Mouse (Mus musculus): ENCODE results near the gene Tada3. TPM values are rescaled to one million over a fixed set of nuclear protein-coding genes. Genes with fewer than 3 reads are reported as not detected.

The Tada3 gene
- total and polyA plus RNA-seq, 3 experiments, result 25.0 to 62.2 TPM; not detected in 1

DNA sequence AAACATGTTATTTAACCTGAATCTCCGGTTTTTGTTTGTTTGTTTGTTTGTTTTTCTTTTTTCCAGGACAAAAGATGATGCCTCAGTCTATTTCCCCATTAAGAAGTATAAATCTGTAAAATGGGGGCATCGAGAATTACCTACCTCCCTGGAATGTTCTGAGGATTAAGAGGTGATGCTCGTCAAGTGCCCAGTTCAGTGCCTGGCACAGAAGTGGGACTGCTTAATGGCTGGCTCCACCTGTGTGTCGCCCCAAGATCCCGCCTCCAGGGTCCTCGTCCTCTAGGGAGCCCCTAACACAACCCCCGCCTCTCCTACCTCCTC, 549 bp downstream of the Tada3 start:
- H3K36me3 ChIP-seq (ENCODE audit: control insufficient read depth in 1 of 2, insufficient read depth in 2 of 2, low read length in 2 of 2), result peaks cover 7 to 20% of the 10 kb centered on the region in 2 experiments
- peak overlapping the region; percentile 82 to 95 for H3K4me3 ChIP-seq (ENCODE audit: control insufficient read depth in 1 of 2, insufficient read depth in 1 of 2, low read depth in 2 of 2, low read length in 2 of 2)
- no peak for TF ChIP-seq NRF1 (IDR thresholded peaks at IDR 0.05; ENCODE audit: insufficient read depth, low read depth, low read length, poor library complexity, severe bottlenecking)
- no peak for TF ChIP-seq JUND (IDR thresholded peaks at IDR 0.05; ENCODE audit: low read depth, low read length)
- TF ChIP-seq MYB (IDR thresholded peaks at IDR 0.05; ENCODE audit: low read depth, low read length), result no peak
- TF ChIP-seq CTCF (IDR thresholded peaks at IDR 0.05 in 2 of 3, conservative IDR thresholded peaks at IDR 0.05 in 1 of 3; ENCODE audit: control insufficient read depth in 1 of 3, insufficient read depth in 1 of 3, low read depth in 2 of 3, low read length in 3 of 3, poor library complexity in 1 of 3, severe bottlenecking in 1 of 3), result no peak
- no peak for TF ChIP-seq USF1 (IDR thresholded peaks at IDR 0.05; ENCODE audit: low read depth, low read length)
- TF ChIP-seq GATA1 (IDR thresholded peaks at IDR 0.05; ENCODE audit: low read depth, low read length), result no peak
- TF ChIP-seq ELF1 (IDR thresholded peaks at IDR 0.05; ENCODE audit: low read depth, low read length), result no peak
- TF ChIP-seq ZC3H11A (IDR thresholded peaks at IDR 0.05; ENCODE audit: low read depth, low read length), result no peak
- no peak for TF ChIP-seq MXI1 (IDR thresholded peaks at IDR 0.05; ENCODE audit: low read depth, low read length)
- TF ChIP-seq ZKSCAN1 (IDR thresholded peaks at IDR 0.05; ENCODE audit: low read depth, low read length), result no peak
- TF ChIP-seq ZMIZ1 (IDR thresholded peaks at IDR 0.05; ENCODE audit: low read depth, low read length), result no peak; the same call in 1 of the 2 replicates
- no peak for TF ChIP-seq MAX (IDR thresholded peaks at IDR 0.05; ENCODE audit: low read length)
- TF ChIP-seq TBP (IDR thresholded peaks at IDR 0.05; ENCODE audit: low read depth, low read length), result peak; percentile 82
- TF ChIP-seq BHLHE40 (IDR thresholded peaks at IDR 0.05; ENCODE audit: borderline replicate concordance, low read depth, low read length), result no peak
- peak in 1 of 2 experiments; percentile 81; a peak in 2 of 4 replicates for TF ChIP-seq POLR2A (IDR thresholded peaks at IDR 0.05; ENCODE audit: control insufficient read depth in 1 of 2, insufficient read depth in 1 of 2, low read depth in 1 of 2, low read length in 2 of 2, poor library complexity in 1 of 2)
- TF ChIP-seq TAL1 (IDR thresholded peaks at IDR 0.05; ENCODE audit: low read length), result no peak
- TF ChIP-seq EP300 (IDR thresholded peaks at IDR 0.05; ENCODE audit: low read depth in 1 of 2, low read length in 2 of 2), result no peak
- TF ChIP-seq NELFE (IDR thresholded peaks at IDR 0.05; ENCODE audit: low read depth, low read length), result peak; percentile 58
- no peak for TF ChIP-seq SMC3 (IDR thresholded peaks at IDR 0.05; ENCODE audit: low read depth, low read length)
- TF ChIP-seq HCFC1 (IDR thresholded peaks at IDR 0.05; ENCODE audit: low read depth, low read length), result no peak
- no peak for TF ChIP-seq CHD2 (IDR thresholded peaks at IDR 0.05; ENCODE audit: low read length)
- peaks cover 0 to 12% of the 10 kb centered on the region in 2 experiments; a peak in 2 of 4 replicates for H3K4me1 ChIP-seq (ENCODE audit: control insufficient read depth in 1 of 2, insufficient read depth in 2 of 2, low read length in 2 of 2)
- no peaks in the 10 kb centered on the region for H3K9me3 ChIP-seq (replicated peaks; ENCODE audit: insufficient read depth, low read length)
- peak overlapping the region; percentile 92 for H3K9ac ChIP-seq (ENCODE audit: control insufficient read depth, low read depth, low read length, poor library complexity, severe bottlenecking)
- no peaks in the 10 kb centered on the region for H3K27me3 ChIP-seq (ENCODE audit: control insufficient read depth in 1 of 2, insufficient read depth in 2 of 2, low read length in 2 of 2)
- peak overlapping the region; percentile 42 for H3K27ac ChIP-seq (ENCODE audit: control insufficient read depth, low read depth, low read length)
- no peak for DNase-seq (ENCODE audit: low read depth, low spot score)
- peaks cover 33% of the 10 kb centered on the region for H3K79me2 ChIP-seq (ENCODE audit: control insufficient read depth, insufficient read depth, low read length, poor library complexity)

DNA sequence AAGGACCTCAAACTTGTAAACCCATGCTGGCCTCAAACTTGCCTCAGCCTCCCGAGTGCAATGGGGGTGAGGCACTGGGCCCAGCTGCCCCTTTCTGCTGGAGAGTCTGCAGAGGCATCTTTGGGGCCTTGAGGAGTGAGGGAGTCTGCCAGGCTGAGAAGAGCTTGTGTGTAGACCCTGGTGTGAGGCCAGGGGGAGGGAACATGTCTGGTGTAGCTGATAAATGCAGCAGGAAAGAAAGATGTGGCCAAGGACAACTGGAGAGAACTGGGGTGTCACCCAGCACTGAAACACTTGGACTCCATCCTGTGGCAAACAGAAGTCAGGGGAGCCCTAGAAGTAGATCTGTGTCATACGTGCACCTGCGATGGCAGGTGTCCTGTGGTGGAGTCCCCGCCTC, 4.2 kb downstream of the Tada3 start:
- Histone ChIP-seq H3K9me3 (replicated peaks; ENCODE audit: insufficient read depth, low read length) (no peaks in the 10 kb centered on the region), H3K4me1 (ENCODE audit: control insufficient read depth in 1 of 2, insufficient read depth in 2 of 2, low read length in 2 of 2) (peaks cover 0 to 6% of the 10 kb centered on the region in 2 experiments; a peak in 2 of 4 replicates), H3K9ac (ENCODE audit: control insufficient read depth, low read depth, low read length, poor library complexity, severe bottlenecking) (no peak overlapping the region), H3K36me3 (ENCODE audit: control insufficient read depth in 1 of 2, insufficient read depth in 2 of 2, low read length in 2 of 2) (peaks cover 0 to 4% of the 10 kb centered on the region in 2 experiments; a peak in 2 of 4 replicates), H3K27ac (ENCODE audit: control insufficient read depth, low read depth, low read length) (no peak overlapping the region), H3K79me2 (ENCODE audit: control insufficient read depth, insufficient read depth, low read length, poor library complexity) (peaks cover 8% of the 10 kb centered on the region), H3K27me3 (ENCODE audit: control insufficient read depth in 1 of 2, insufficient read depth in 2 of 2, low read length in 2 of 2) (no peaks in the 10 kb centered on the region), H3K4me3 (ENCODE audit: control insufficient read depth in 1 of 2, insufficient read depth in 1 of 2, low read depth in 2 of 2, low read length in 2 of 2) (no peak overlapping the region)
- TF ChIP-seq TAL1 (IDR thresholded peaks at IDR 0.05; ENCODE audit: low read length), result peak; percentile 21; the same call in 1 of the 2 replicates
- no peak for TF ChIP-seq ZMIZ1 (IDR thresholded peaks at IDR 0.05; ENCODE audit: low read depth, low read length)
- 0 out of 2 replicates have a peak, but pooled peaks have one; percentile 19 for TF ChIP-seq TCF12 (IDR thresholded peaks at IDR 0.05; ENCODE audit: low read depth, low read length)
- no peak for TF ChIP-seq POLR2AphosphoS2 (IDR thresholded peaks at IDR 0.05; ENCODE audit: low read length)
- no peak for TF ChIP-seq MYC (IDR thresholded peaks at IDR 0.05; ENCODE audit: low read depth, low read length)
- no peak for TF ChIP-seq MXI1 (IDR thresholded peaks at IDR 0.05; ENCODE audit: low read depth, low read length)
- no peak for TF ChIP-seq ELF1 (IDR thresholded peaks at IDR 0.05; ENCODE audit: low read depth, low read length)
- 0 out of 4 replicates have a peak, but pooled peaks of 1 of the 2 experiments have one; percentile 10 for TF ChIP-seq EP300 (IDR thresholded peaks at IDR 0.05; ENCODE audit: low read depth in 1 of 2, low read length in 2 of 2)
- no peak for TF ChIP-seq JUND (IDR thresholded peaks at IDR 0.05; ENCODE audit: low read depth, low read length)
- TF ChIP-seq USF2 (IDR thresholded peaks at IDR 0.05; ENCODE audit: borderline replicate concordance in 1 of 2, insufficient read depth in 1 of 2, low read depth in 1 of 2, low read length in 2 of 2), result no peak
- no peak for TF ChIP-seq ZKSCAN1 (IDR thresholded peaks at IDR 0.05; ENCODE audit: low read depth, low read length)
- no peak for TF ChIP-seq POLR2AphosphoS5 (IDR thresholded peaks at IDR 0.05; ENCODE audit: borderline replicate concordance, low read depth, low read length)
- no peak for TF ChIP-seq MAFK (IDR thresholded peaks at IDR 0.05; ENCODE audit: borderline replicate concordance, low read depth, low read length)
- no peak for TF ChIP-seq E2F4 (IDR thresholded peaks at IDR 0.05; ENCODE audit: borderline replicate concordance, low read depth, low read length)
- TF ChIP-seq SMC3 (IDR thresholded peaks at IDR 0.05; ENCODE audit: low read depth, low read length), result 0 out of 2 replicates have a peak, but pooled peaks have one; percentile 3
- TF ChIP-seq ZC3H11A (IDR thresholded peaks at IDR 0.05; ENCODE audit: low read depth, low read length), result no peak
- DNase-seq (ENCODE audit: low read depth, low spot score), result peak; percentile 30
